8 mouse cellular contexts compared by ENCODE assay signal in the genomic region with DNA sequence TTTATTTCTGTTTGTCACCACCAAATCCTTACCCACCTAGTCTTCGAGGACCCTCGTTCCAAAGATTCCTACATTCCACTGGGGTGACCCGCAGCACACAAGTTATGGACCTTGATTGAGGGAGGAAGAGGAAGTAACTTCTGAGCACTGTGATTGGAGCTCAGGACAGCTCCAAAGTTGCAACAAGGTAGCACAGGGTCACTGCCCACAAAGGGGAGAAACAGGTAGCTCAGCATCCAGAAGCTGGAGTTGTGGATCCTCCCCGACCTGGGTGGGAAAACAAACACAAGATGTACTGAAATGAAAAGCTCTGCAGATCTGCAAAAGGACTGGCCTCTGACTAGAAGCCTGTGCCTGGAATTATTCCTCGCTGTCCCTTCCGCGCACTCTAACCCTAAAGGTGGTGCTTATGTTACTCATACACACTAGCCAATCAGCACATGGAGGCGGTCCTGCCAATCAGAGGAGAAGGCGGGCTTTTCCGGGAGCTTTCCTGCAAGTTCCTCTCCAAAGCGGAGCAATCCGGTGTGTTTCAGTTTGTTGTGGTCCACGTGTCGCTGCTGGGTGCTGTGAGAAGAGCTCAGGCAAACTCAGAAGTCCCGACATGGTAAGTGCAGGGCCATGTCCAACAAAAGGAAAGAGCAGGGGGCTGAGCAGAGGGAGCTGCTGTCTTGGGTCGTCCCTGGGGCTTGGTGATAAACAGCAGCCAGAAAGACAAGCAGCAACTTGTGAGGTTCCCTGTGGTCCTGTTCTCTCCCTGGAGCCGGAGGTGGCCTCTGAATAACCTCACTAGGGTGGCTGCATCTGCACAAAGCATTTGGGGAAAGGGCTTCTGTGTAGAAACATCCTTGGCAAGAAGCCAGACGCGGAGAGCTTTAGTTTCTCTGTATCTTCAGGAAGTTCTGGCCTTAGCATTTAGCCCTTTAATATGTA. TPM values are rescaled to one million over a fixed set of nuclear protein-coding genes. Genes with fewer than 3 reads are reported as not detected.
DNase-seq lines count a peak whose midpoint lies in the region; ATAC-seq lines count a peak whose summit lies in the region.
"Not testable (repeated sequence)": the region's sequence is repeated elsewhere in the genome, so short reads cannot be mapped to it uniquely, and the experiment has no call there.

No protein-coding gene starts in this region.

- peak overlapping the region; percentile 39 for H3K4me3 ChIP-seq in hindbrain, embryonic 14.5 days (replicated peaks; ENCODE audit: low read length)

- H3K27me3 ChIP-seq in hindbrain, embryonic 14.5 days (ENCODE audit: control insufficient read depth, insufficient read depth, low read length) = not testable (repeated sequence)

- H3K4me2 ChIP-seq in hindbrain, embryonic 14.5 days (replicated peaks) = peak overlapping the region; percentile 59

- not testable (repeated sequence) for H3K9me3 ChIP-seq in hindbrain, embryonic 14.5 days (ENCODE audit: control insufficient read depth, low read length)

- H3K27ac ChIP-seq in hindbrain, embryonic 14.5 days = not testable (repeated sequence)

- H3K9ac ChIP-seq in hindbrain, embryonic 14.5 days = peak overlapping the region; percentile 51

- H3K4me1 ChIP-seq in hindbrain, embryonic 14.5 days (replicated peaks; ENCODE audit: control insufficient read depth, insufficient read depth, low read length) = not testable (repeated sequence)

- peak; percentile 98 for DNase-seq in R1 (ENCODE audit: low read depth, low spot score)
- DNase-seq in cerebellum, postnatal 25 days = peak; percentile 86 to 91
- DNase-seq in frontal cortex, postnatal 25 days (ENCODE audit: low spot score in 2 of 2) = peak; percentile 84 to 87
- DNase-seq in hindbrain, embryonic 14.5 days (ENCODE audit: low spot score) = peak; percentile 80
- DNase-seq in layer of hippocampus, postnatal 36 days = peak; percentile 84 to 86
- peak; percentile 97 for DNase-seq in lung, postnatal 36 days
- peak; percentile 92 for DNase-seq in retina, postnatal 1 day
- peak; percentile 91 to 92 for DNase-seq in urinary bladder, adult 18-20 months (ENCODE audit: low spot score in 2 of 2)

- WGBS in hindbrain, embryonic 14.5 days = 19% methylated on average over 19 of the region's 19 CpGs

- ATAC-seq in hindbrain, embryonic 14.5 days (ENCODE audit: low FRiP score) = peak; percentile 98

- not testable (repeated sequence) for H3K36me3 ChIP-seq in hindbrain, embryonic 14.5 days (replicated peaks; ENCODE audit: control insufficient read depth, insufficient read depth)

RNA-seq across cellular contexts. Expression of a gene that starts 12.3 kb away (rescaled TPM):
- polyA plus RNA-seq in hindbrain, embryonic 14.5 days (2014; fragmentation: Nextera tagmentation; extraction: Ambion mirVana) = 0.87 TPM in 1 of 2 replicates, not detected in the other
- total RNA-seq in layer of hippocampus, postnatal 36 days (2021) = 1 to 10 TPM; 2.6 to 4.0 TPM

RNA-seq across cellular contexts. Expression of a gene that starts 51.3 kb away (rescaled TPM):
- 13.9 and 16.0 TPM in 2 replicates for polyA plus RNA-seq in hindbrain, embryonic 14.5 days (2014; fragmentation: Nextera tagmentation; extraction: Ambion mirVana)
- total RNA-seq in layer of hippocampus, postnatal 36 days (2021) = 1 to 10 TPM; 7.3 to 9.9 TPM

RNA-seq across cellular contexts. Expression of a gene that starts 53.9 kb away (rescaled TPM):
- polyA plus RNA-seq in hindbrain, embryonic 14.5 days (2014; fragmentation: Nextera tagmentation; extraction: Ambion mirVana) = 0.07 TPM in 1 of 2 replicates, not detected in the other
- under 1 TPM; 0.15 to 0.20 TPM for total RNA-seq in layer of hippocampus, postnatal 36 days (2021)

RNA-seq across cellular contexts. Expression of a gene that starts 55.8 kb away (rescaled TPM):
- polyA plus RNA-seq in hindbrain, embryonic 14.5 days (2014; fragmentation: Nextera tagmentation; extraction: Ambion mirVana) = 1.8 and 1.9 TPM in 2 replicates
- 1 to 10 TPM; 6.9 to 7.1 TPM for total RNA-seq in layer of hippocampus, postnatal 36 days (2021)
